Mouse (Mus musculus): Measurements from ENCODE around the gene Arhgap19.

DNA sequence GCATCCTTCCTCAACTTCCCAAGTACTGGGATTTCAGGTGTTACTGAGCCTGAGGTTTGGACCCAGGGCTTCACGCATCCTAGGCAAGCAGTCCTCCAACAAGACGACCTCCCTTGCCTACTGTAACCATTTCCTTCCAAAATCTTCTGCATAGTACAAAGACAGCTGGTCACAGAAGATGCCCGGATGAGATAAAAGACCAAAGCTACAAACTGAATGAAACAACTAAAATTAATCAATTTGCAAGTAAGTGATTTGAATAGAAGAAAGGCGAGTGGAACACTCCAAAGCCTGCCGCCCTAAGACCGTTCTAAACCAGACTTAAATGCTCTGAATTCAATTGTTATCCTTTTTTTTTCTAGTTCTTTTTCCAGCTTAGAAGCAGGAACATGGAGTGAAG, 33.6 kb upstream of the Arhgap19 start:
- TF ChIP-seq MXI1 (IDR thresholded peaks at IDR 0.05; ENCODE audit: low read depth, low read length) = no peak
- no peak for TF ChIP-seq MEF2A (IDR thresholded peaks at IDR 0.05; ENCODE audit: borderline replicate concordance, low read depth, low read length)
- no peak for TF ChIP-seq ZC3H11A (IDR thresholded peaks at IDR 0.05; ENCODE audit: low read depth, low read length)
- TF ChIP-seq CTCF (conservative IDR thresholded peaks at IDR 0.05 in 1 of 2, IDR thresholded peaks at IDR 0.05 in 1 of 2; ENCODE audit: low read depth in 2 of 2, low read length in 2 of 2) = no peak
- no peak for TF ChIP-seq MAX (IDR thresholded peaks at IDR 0.05; ENCODE audit: low read length)
- TF ChIP-seq ZKSCAN1 (IDR thresholded peaks at IDR 0.05; ENCODE audit: borderline replicate concordance, low read depth, low read length) = no peak
- TF ChIP-seq POLR2A (IDR thresholded peaks at IDR 0.05; ENCODE audit: low read depth, low read length) = no peak

All from CH12.LX (cell line).